Mouse (Mus musculus): ENCODE measurements at regions not wholly inside any gene's neighbourhood (a gene's known extent, or its start where the extent isn't known, plus 50 kb on each side); places are given as distances from the start of the nearest gene placed in this dataset.

GRCm38 (mm10) chr11:117538732-117539131 lies 54.6 kb downstream of the Gm11733 start:
- no peaks in the 10 kb centered on the region; the same call in 1 of the 2 replicates for H3K27me3 ChIP-seq (ENCODE audit: control insufficient read depth, insufficient read depth, low read length)

GRCm38 (mm10) chr11:117540609-117541008 lies 56.4 kb downstream of the Gm11733 start:
- no peaks in the 10 kb centered on the region for H3K36me3 ChIP-seq (ENCODE audit: control insufficient read depth, insufficient read depth, low read length)
- no peak overlapping the region for H3K4me3 ChIP-seq (ENCODE audit: control insufficient read depth, insufficient read depth, low read length)
- no peaks in the 10 kb centered on the region for H3K4me1 ChIP-seq (replicated peaks; ENCODE audit: control insufficient read depth, insufficient read depth, low read length)
- no peak overlapping the region for H3K27ac ChIP-seq (ENCODE audit: control insufficient read depth, insufficient read depth, low read length)
- 35% methylated on average over 5 of the region's 5 CpGs for WGBS
- H3K27me3 ChIP-seq (ENCODE audit: control insufficient read depth, insufficient read depth, low read length) = no peaks in the 10 kb centered on the region; the same call in 1 of the 2 replicates
- TF ChIP-seq POLR2A (IDR thresholded peaks at IDR 0.05; ENCODE audit: control insufficient read depth, extremely low read depth, insufficient read depth, low read length, poor library complexity) (no peak), CTCF (IDR thresholded peaks at IDR 0.05; ENCODE audit: borderline replicate concordance, control insufficient read depth, extremely low read depth, insufficient read depth, low read length, poor library complexity) (no peak)
- no peak for DNase-seq

More at GRCm38 (mm10) chr11:117538732-117539131, 54.6 kb downstream of the Gm11733 start:
- H3K36me3 ChIP-seq (ENCODE audit: control insufficient read depth, insufficient read depth, low read length) = no peaks in the 10 kb centered on the region
- 90% methylated on average over 5 of the region's 5 CpGs for WGBS
- no peak overlapping the region for H3K27ac ChIP-seq (ENCODE audit: control insufficient read depth, insufficient read depth, low read length)
- no peaks in the 10 kb centered on the region for H3K4me1 ChIP-seq (replicated peaks; ENCODE audit: control insufficient read depth, insufficient read depth, low read length)
- H3K4me3 ChIP-seq (ENCODE audit: control insufficient read depth, insufficient read depth, low read length) = no peak overlapping the region
- no peak for TF ChIP-seq POLR2A (IDR thresholded peaks at IDR 0.05; ENCODE audit: control insufficient read depth, extremely low read depth, insufficient read depth, low read length, poor library complexity)
- TF ChIP-seq CTCF (IDR thresholded peaks at IDR 0.05; ENCODE audit: borderline replicate concordance, control insufficient read depth, extremely low read depth, insufficient read depth, low read length, poor library complexity) = no peak
- DNase-seq = no peak

GRCm38 (mm10) chr11:117541205-117541884 lies 57.2 kb downstream of the Gm11733 start:
- H3K4me3 ChIP-seq (ENCODE audit: control insufficient read depth, insufficient read depth, low read length) = no peak overlapping the region
- WGBS = 43% methylated on average over 6 of the region's 6 CpGs
- no peak overlapping the region for H3K27ac ChIP-seq (ENCODE audit: control insufficient read depth, insufficient read depth, low read length)
- H3K4me1 ChIP-seq (replicated peaks; ENCODE audit: control insufficient read depth, insufficient read depth, low read length) = no peaks in the 10 kb centered on the region
- no peak for DNase-seq
- TF ChIP-seq POLR2A (IDR thresholded peaks at IDR 0.05; ENCODE audit: control insufficient read depth, extremely low read depth, insufficient read depth, low read length, poor library complexity) (no peak), CTCF (IDR thresholded peaks at IDR 0.05; ENCODE audit: borderline replicate concordance, control insufficient read depth, extremely low read depth, insufficient read depth, low read length, poor library complexity) (no peak)
- H3K27me3 ChIP-seq (ENCODE audit: control insufficient read depth, insufficient read depth, low read length) = no peaks in the 10 kb centered on the region; the same call in 1 of the 2 replicates
- no peaks in the 10 kb centered on the region for H3K36me3 ChIP-seq (ENCODE audit: control insufficient read depth, insufficient read depth, low read length)

- WGBS = 77% methylated on average over 6 of the region's 6 CpGs
- no peak for DNase-seq
- TF ChIP-seq POLR2A (IDR thresholded peaks at IDR 0.05; ENCODE audit: control insufficient read depth, extremely low read depth, insufficient read depth, low read length, poor library complexity) = no peak
- TF ChIP-seq CTCF (IDR thresholded peaks at IDR 0.05; ENCODE audit: borderline replicate concordance, control insufficient read depth, extremely low read depth, insufficient read depth, low read length, poor library complexity) = no peak
- Histone ChIP-seq H3K4me3 (ENCODE audit: control insufficient read depth, insufficient read depth, low read length) (no peak overlapping the region), H3K27me3 (ENCODE audit: control insufficient read depth, insufficient read depth, low read length) (no peaks in the 10 kb centered on the region; the same call in 1 of the 2 replicates), H3K36me3 (ENCODE audit: control insufficient read depth, insufficient read depth, low read length) (no peaks in the 10 kb centered on the region), H3K4me1 (replicated peaks; ENCODE audit: control insufficient read depth, insufficient read depth, low read length) (no peaks in the 10 kb centered on the region), H3K27ac (ENCODE audit: control insufficient read depth, insufficient read depth, low read length) (no peak overlapping the region)
Observed at GRCm38 (mm10) chr11:117543191-117543590, 59.0 kb downstream of the Gm11733 start.

- H3K4me1 ChIP-seq (replicated peaks; ENCODE audit: control insufficient read depth, insufficient read depth, low read length) = no peaks in the 10 kb centered on the region
- 66% methylated on average over 6 of the region's 6 CpGs for WGBS
- H3K4me3 ChIP-seq (ENCODE audit: control insufficient read depth, insufficient read depth, low read length) = no peak overlapping the region
- no peaks in the 10 kb centered on the region; the same call in 1 of the 2 replicates for H3K27me3 ChIP-seq (ENCODE audit: control insufficient read depth, insufficient read depth, low read length)
- no peaks in the 10 kb centered on the region for H3K36me3 ChIP-seq (ENCODE audit: control insufficient read depth, insufficient read depth, low read length)
- DNase-seq = no peak
- H3K27ac ChIP-seq (ENCODE audit: control insufficient read depth, insufficient read depth, low read length) = no peak overlapping the region
- no peak for TF ChIP-seq CTCF (IDR thresholded peaks at IDR 0.05; ENCODE audit: borderline replicate concordance, control insufficient read depth, extremely low read depth, insufficient read depth, low read length, poor library complexity)
- TF ChIP-seq POLR2A (IDR thresholded peaks at IDR 0.05; ENCODE audit: control insufficient read depth, extremely low read depth, insufficient read depth, low read length, poor library complexity) = no peak
Observed at GRCm38 (mm10) chr11:117544507-117544906, 60.3 kb downstream of the Gm11733 start.

- no peak overlapping the region for H3K4me3 ChIP-seq (ENCODE audit: control insufficient read depth, insufficient read depth, low read length)
- TF ChIP-seq POLR2A (IDR thresholded peaks at IDR 0.05; ENCODE audit: control insufficient read depth, extremely low read depth, insufficient read depth, low read length, poor library complexity) (no peak), CTCF (IDR thresholded peaks at IDR 0.05; ENCODE audit: borderline replicate concordance, control insufficient read depth, extremely low read depth, insufficient read depth, low read length, poor library complexity) (no peak)
- no peak for DNase-seq
- H3K36me3 ChIP-seq (ENCODE audit: control insufficient read depth, insufficient read depth, low read length) = no peaks in the 10 kb centered on the region
- H3K4me1 ChIP-seq (replicated peaks; ENCODE audit: control insufficient read depth, insufficient read depth, low read length) = no peaks in the 10 kb centered on the region
- 62% methylated on average over 3 of the region's 3 CpGs for WGBS
- H3K27ac ChIP-seq (ENCODE audit: control insufficient read depth, insufficient read depth, low read length) = no peak overlapping the region
- H3K27me3 ChIP-seq (ENCODE audit: control insufficient read depth, insufficient read depth, low read length) = no peaks in the 10 kb centered on the region; the same call in 1 of the 2 replicates
Observed at GRCm38 (mm10) chr11:117544926-117545325, 60.8 kb downstream of the Gm11733 start.

Measured in thymus, adult 2 months (tissue).